Mouse (Mus musculus) lung, embryonic 15.5 days (tissue): ENCODE measurements around the gene Cops2. TPM values are rescaled to one million over a fixed set of nuclear protein-coding genes. Genes with fewer than 3 reads are reported as not detected.

Experiments used
- ATAC-seq: fragments of 200-750 bp; cut with Nextera tagmentation; 2 replicates; pipeline ENCODE4 v1.8.0; 2017; ENCODE audit warnings: moderate number of reproducible peaks, borderline replicate concordance; ENCODE audit not compliant: low FRiP score, low TSS enrichment; ENCODE audit errors: extremely low read depth
- H3K27ac ChIP-seq: fragments of 300-500 bp; sonication (generic); 2 replicates; pipeline ENCODE4 v1.5.1; 2015; ENCODE audit warnings: moderate library complexity, mild to moderate bottlenecking, inconsistent platforms
- H3K27me3 ChIP-seq: fragments of 300-500 bp; sonication (generic); 2 replicates; pipeline ENCODE4 v1.6.1; 2015; ENCODE audit warnings: inconsistent platforms
- H3K36me3 ChIP-seq: fragments of 300-500 bp; sonication (generic); 2 replicates; pipeline ENCODE4 v1.6.1; 2015; ENCODE audit warnings: inconsistent platforms
- H3K4me1 ChIP-seq: fragments of 300-500 bp; sonication (generic); 2 replicates; pipeline ENCODE4 v1.6.1; 2015; ENCODE audit warnings: inconsistent platforms
- H3K4me2 ChIP-seq: fragments of 300-500 bp; sonication (generic); 2 replicates; pipeline ENCODE4 v1.6.1; 2015; ENCODE audit warnings: inconsistent platforms, mild to moderate bottlenecking, moderate library complexity
- H3K4me3 ChIP-seq: fragments of 300-500 bp; sonication (generic); 2 replicates; pipeline ENCODE4 v1.5.1; 2015; ENCODE audit warnings: mild to moderate bottlenecking, inconsistent platforms
- H3K9ac ChIP-seq: fragments of 300-500 bp; sonication (generic); 2 replicates; pipeline ENCODE4 v1.6.1; 2015; ENCODE audit warnings: inconsistent platforms
- H3K9me3 ChIP-seq: fragments of 300-500 bp; sonication (generic); 2 replicates; pipeline ENCODE4 v1.6.1; 2016; ENCODE audit warnings: inconsistent platforms
- WGBS: fragments of 180-500 bp; shearing (Covaris S2); methylation state at CpG from one replicate; pipeline ENCODE4 v1.1.7; 2015; 5-methylcytosine and 5-hydroxymethylcytosine counted together
- polyA plus RNA-seq: library from polyadenylated mRNA; unstranded; fragments of >200 nt; fragmentation: Nextera tagmentation; extraction: Ambion mirVana; gene quantifications from 2 replicates; pipeline ENCODE4 v1.2.1, GENCODE M21; 2015

The Cops2 gene
- polyA plus RNA-seq, 1 experiment from 2014 or later, result 73.4 TPM

- Histone ChIP-seq H3K27me3 (no peaks in the 10 kb centered on the region), H3K4me2 (no peak overlapping the region), H3K9me3 (no peaks in the 10 kb centered on the region), H3K36me3 (no peaks in the 10 kb centered on the region), H3K27ac (no peak overlapping the region), H3K4me3 (no peak overlapping the region), H3K9ac (no peak overlapping the region), H3K4me1 (no peaks in the 10 kb centered on the region)
- WGBS, result 41% methylated on average over 9 of the region's 9 CpGs
- no peak for ATAC-seq
Measured at GRCm38 (mm10) chr2:125813972-125814595, 44.9 kb downstream of the Cops2 start.

GRCm38 (mm10) chr2:125811332-125811731 is 47.6 kb downstream of the Cops2 start:
- Histone ChIP-seq H3K4me3 (no peak overlapping the region), H3K4me2 (no peak overlapping the region), H3K27me3 (no peaks in the 10 kb centered on the region), H3K9me3 (no peaks in the 10 kb centered on the region), H3K36me3 (no peaks in the 10 kb centered on the region), H3K4me1 (no peaks in the 10 kb centered on the region), H3K27ac (no peak overlapping the region), H3K9ac (no peak overlapping the region)
- WGBS, result 74% methylated on average over 2 of the region's 2 CpGs
- ATAC-seq, result no peak

- Histone ChIP-seq H3K36me3 (no peaks in the 10 kb centered on the region), H3K27me3 (no peaks in the 10 kb centered on the region), H3K27ac (no peak overlapping the region), H3K9ac (no peak overlapping the region), H3K9me3 (no peaks in the 10 kb centered on the region), H3K4me3 (no peak overlapping the region), H3K4me1 (no peaks in the 10 kb centered on the region), H3K4me2 (no peak overlapping the region)
- no peak for ATAC-seq
- 76% methylated on average over 7 of the region's 7 CpGs for WGBS
Measured at GRCm38 (mm10) chr2:125809551-125809950, 49.4 kb downstream of the Cops2 start.

- H3K27me3 ChIP-seq, result no peaks in the 10 kb centered on the region
- H3K4me3 ChIP-seq, result no peak overlapping the region
- H3K4me1 ChIP-seq, result peaks cover 14% of the 10 kb centered on the region
- no peak overlapping the region for H3K9ac ChIP-seq
- no peaks in the 10 kb centered on the region for H3K9me3 ChIP-seq
- 50% methylated on average over 1 of the region's 1 CpGs for WGBS
- ATAC-seq, result no peak
- no peaks in the 10 kb centered on the region for H3K36me3 ChIP-seq
- no peak overlapping the region for H3K4me2 ChIP-seq
- no peak overlapping the region for H3K27ac ChIP-seq
Measured at GRCm38 (mm10) chr2:125805826-125806225, 53.1 kb downstream of the Cops2 start.

- H3K27me3 ChIP-seq, result no peaks in the 10 kb centered on the region
- H3K4me2 ChIP-seq, result no peak overlapping the region
- H3K27ac ChIP-seq, result no peak overlapping the region
- H3K9me3 ChIP-seq, result no peaks in the 10 kb centered on the region
- no peaks in the 10 kb centered on the region for H3K36me3 ChIP-seq
- 77% methylated on average over 4 of the region's 4 CpGs for WGBS
- H3K4me1 ChIP-seq, result peaks cover 26% of the 10 kb centered on the region
- H3K4me3 ChIP-seq, result no peak overlapping the region
- ATAC-seq, result no peak
- H3K9ac ChIP-seq, result no peak overlapping the region
Measured at GRCm38 (mm10) chr2:125801947-125802346, 57.0 kb downstream of the Cops2 start.

- H3K9ac ChIP-seq, result no peak overlapping the region
- peaks cover 26% of the 10 kb centered on the region for H3K4me1 ChIP-seq
- no peaks in the 10 kb centered on the region for H3K9me3 ChIP-seq
- H3K4me3 ChIP-seq, result no peak overlapping the region
- H3K36me3 ChIP-seq, result no peaks in the 10 kb centered on the region
- no peaks in the 10 kb centered on the region for H3K27me3 ChIP-seq
- ATAC-seq, result peak; percentile 77; the same call in 1 of the 2 replicates
- peak overlapping the region; percentile 27 for H3K27ac ChIP-seq
- WGBS, result 9% methylated on average over 8 of the region's 8 CpGs
- peak overlapping the region; percentile 33; the same call in 1 of the 2 replicates for H3K4me2 ChIP-seq
Measured at GRCm38 (mm10) chr2:125801038-125801437, 57.9 kb downstream of the Cops2 start.

- Histone ChIP-seq H3K27ac (peak overlapping the region; percentile 27), H3K9me3 (no peaks in the 10 kb centered on the region), H3K4me1 (peaks cover 26% of the 10 kb centered on the region), H3K9ac (no peak overlapping the region), H3K36me3 (no peaks in the 10 kb centered on the region), H3K4me2 (no peak overlapping the region), H3K4me3 (no peak overlapping the region), H3K27me3 (no peaks in the 10 kb centered on the region)
- ATAC-seq, result no peak
- 47% methylated on average over 4 of the region's 4 CpGs for WGBS
Measured at GRCm38 (mm10) chr2:125800428-125800827, 58.5 kb downstream of the Cops2 start.

- no peaks in the 10 kb centered on the region for H3K36me3 ChIP-seq
- H3K9ac ChIP-seq, result no peak overlapping the region
- no peak overlapping the region for H3K4me3 ChIP-seq
- H3K4me2 ChIP-seq, result no peak overlapping the region
- no peaks in the 10 kb centered on the region for H3K9me3 ChIP-seq
- H3K27ac ChIP-seq, result no peak overlapping the region
- no peak for ATAC-seq
- no peaks in the 10 kb centered on the region for H3K27me3 ChIP-seq
- H3K4me1 ChIP-seq, result peaks cover 22% of the 10 kb centered on the region
Measured at GRCm38 (mm10) chr2:125797872-125798271, 61.1 kb downstream of the Cops2 start.

- no peak overlapping the region for H3K4me3 ChIP-seq
Measured at GRCm38 (mm10) chr2:125795118-125795517, 63.8 kb downstream of the Cops2 start.

GRCm38 (mm10) chr2:125794166-125794565 is 64.8 kb downstream of the Cops2 start:
- WGBS, result 65% methylated on average over 2 of the region's 2 CpGs

More at GRCm38 (mm10) chr2:125795118-125795517, 63.8 kb downstream of the Cops2 start:
- no peak overlapping the region for H3K4me2 ChIP-seq
- no peak overlapping the region for H3K9ac ChIP-seq
- no peak overlapping the region for H3K27ac ChIP-seq
- ATAC-seq, result no peak
- 65% methylated on average over 2 of the region's 2 CpGs for WGBS
- no peaks in the 10 kb centered on the region for H3K36me3 ChIP-seq
- H3K27me3 ChIP-seq, result no peaks in the 10 kb centered on the region
- H3K9me3 ChIP-seq, result no peaks in the 10 kb centered on the region
- H3K4me1 ChIP-seq, result peaks cover 16% of the 10 kb centered on the region; the same call in 1 of the 2 replicates

GRCm38 (mm10) chr2:125792879-125793261 is 66.1 kb downstream of the Cops2 start:
- H3K27ac ChIP-seq, result peak overlapping the region; percentile 59; the same call in 1 of the 2 replicates
- H3K9me3 ChIP-seq, result no peaks in the 10 kb centered on the region
- H3K36me3 ChIP-seq, result no peaks in the 10 kb centered on the region
- H3K9ac ChIP-seq, result no peak overlapping the region
- no peak for ATAC-seq
- no peaks in the 10 kb centered on the region for H3K27me3 ChIP-seq
- no peak overlapping the region for H3K4me2 ChIP-seq
- H3K4me3 ChIP-seq, result no peak overlapping the region
- peaks cover 11% of the 10 kb centered on the region; the same call in 1 of the 2 replicates for H3K4me1 ChIP-seq
- 79% methylated on average over 11 of the region's 11 CpGs for WGBS

More at GRCm38 (mm10) chr2:125794166-125794565, 64.8 kb downstream of the Cops2 start:
- Histone ChIP-seq H3K9ac (no peak overlapping the region), H3K9me3 (no peaks in the 10 kb centered on the region), H3K4me2 (no peak overlapping the region), H3K36me3 (no peaks in the 10 kb centered on the region), H3K27me3 (no peaks in the 10 kb centered on the region), H3K4me3 (no peak overlapping the region), H3K27ac (no peak overlapping the region), H3K4me1 (peaks cover 11% of the 10 kb centered on the region; the same call in 1 of the 2 replicates)
- ATAC-seq, result no peak

GRCm38 (mm10) chr2:125792144-125792878 is 66.6 kb downstream of the Cops2 start:
- H3K9ac ChIP-seq, result no peak overlapping the region
- H3K27me3 ChIP-seq, result no peaks in the 10 kb centered on the region
- peak overlapping the region; percentile 59 for H3K27ac ChIP-seq
- no peaks in the 10 kb centered on the region for H3K36me3 ChIP-seq
- no peak overlapping the region for H3K4me3 ChIP-seq
- peaks cover 11% of the 10 kb centered on the region; the same call in 1 of the 2 replicates for H3K4me1 ChIP-seq
- no peak overlapping the region for H3K4me2 ChIP-seq
- ATAC-seq, result peak; percentile 77
- H3K9me3 ChIP-seq, result no peaks in the 10 kb centered on the region
- WGBS, result 51% methylated on average over 2 of the region's 2 CpGs
